Comparison of ENCODE assay signal across 11 mouse cellular contexts in genomic region chr17:31870446-31870845, GRCm38 (mm10). TPM values are rescaled to one million over a fixed set of nuclear protein-coding genes. Genes with fewer than 3 reads are reported as not detected.
DNase-seq lines count a peak whose midpoint lies in the region; ATAC-seq and TF ChIP-seq lines count a peak whose summit lies in the region.
"Had no signal": no experiment of that assay in that cellular context is flagged by ENCODE, and none has a peak within 500 bp of the region (broad histone marks: within the 10 kb centered on the region; RNA-seq: fewer than 3 reads in every experiment).

No protein-coding gene starts in this region.

- no peak overlapping the region for H3K4me2 ChIP-seq in hindbrain, embryonic 14.5 days (replicated peaks)
- peak overlapping the region; percentile 47 for H3K4me2 ChIP-seq in liver, embryonic 12.5 days
- H3K4me2 ChIP-seq: hindbrain, embryonic 15.5 days; neural tube, embryonic 13.5 days had no signal

- no peak for DNase-seq in hindbrain, embryonic 10.5 days (ENCODE audit: low spot score)
- DNase-seq in hindbrain, embryonic 14.5 days (ENCODE audit: low spot score): no peak
- DNase-seq in 416B (ENCODE audit: low read depth): peak; percentile 22
- DNase-seq in c-Kit-positive CD71-positive TER-119-positive erythroid progenitor cells, embryonic 14.5 days (ENCODE audit: low spot score): no peak
- DNase-seq in cerebellum, adult 2 months: no peak
- no peak for DNase-seq in layer of hippocampus, adult 9-10 months (ENCODE audit: low spot score)

- no peak overlapping the region for H3K4me3 ChIP-seq in hindbrain, embryonic 10.5 days
- H3K4me3 ChIP-seq in hindbrain, embryonic 14.5 days (replicated peaks; ENCODE audit: low read length): no peak overlapping the region
- H3K4me3 ChIP-seq in bone marrow, adult 2 months (replicated peaks; ENCODE audit: control insufficient read depth, low read depth, low read length): peak overlapping the region; percentile 9
- no peak overlapping the region for H3K4me3 ChIP-seq in liver, embryonic 12.5 days
- no peak overlapping the region for H3K4me3 ChIP-seq in cerebellum, adult 2 months (replicated peaks; ENCODE audit: insufficient read depth, low read depth, low read length)
- H3K4me3 ChIP-seq: erythroblast, embryonic 14.5 days; hindbrain, embryonic 15.5 days; neural tube, embryonic 13.5 days had no signal

- no peak for TF ChIP-seq POLR2A in bone marrow, adult 2 months (IDR thresholded peaks at IDR 0.05; ENCODE audit: borderline replicate concordance, control insufficient read depth, low read depth, low read length)
- TF ChIP-seq POLR2A in cerebellum, adult 2 months (IDR thresholded peaks at IDR 0.05; ENCODE audit: borderline replicate concordance, insufficient read depth, low read length): no peak

- H3K27ac ChIP-seq in hindbrain, embryonic 10.5 days: 0 out of 2 replicates have a peak overlapping the region, but pooled peaks have one; percentile 29
- no peak overlapping the region for H3K27ac ChIP-seq in hindbrain, embryonic 14.5 days
- peak overlapping the region; percentile 64 for H3K27ac ChIP-seq in bone marrow, adult 2 months (ENCODE audit: control insufficient read depth, insufficient read depth, low read depth, low read length, poor library complexity)
- H3K27ac ChIP-seq in liver, embryonic 12.5 days: 0 out of 2 replicates have a peak overlapping the region, but pooled peaks have one; percentile 25
- H3K27ac ChIP-seq in cerebellum, adult 2 months (ENCODE audit: insufficient read depth, low read length): no peak overlapping the region
- H3K27ac ChIP-seq: hindbrain, embryonic 15.5 days; neural tube, embryonic 13.5 days had no signal

- peaks cover 45% of the 10 kb centered on the region for H3K4me1 ChIP-seq in hindbrain, embryonic 10.5 days (replicated peaks)
- no peaks in the 10 kb centered on the region; the same call in 1 of the 2 replicates for H3K4me1 ChIP-seq in hindbrain, embryonic 14.5 days (replicated peaks; ENCODE audit: control insufficient read depth, insufficient read depth, low read length)
- peaks cover 10% of the 10 kb centered on the region for H3K4me1 ChIP-seq in bone marrow, adult 2 months (ENCODE audit: control insufficient read depth, insufficient read depth, low read length)
- peaks cover 41% of the 10 kb centered on the region for H3K4me1 ChIP-seq in liver, embryonic 12.5 days
- no peaks in the 10 kb centered on the region for H3K4me1 ChIP-seq in cerebellum, adult 2 months (ENCODE audit: control insufficient read depth, insufficient read depth, low read length)
- H3K4me1 ChIP-seq: hindbrain, embryonic 15.5 days had no signal

- WGBS in hindbrain, embryonic 10.5 days: 80% methylated on average over 9 of the region's 9 CpGs
- 80% methylated on average over 9 of the region's 9 CpGs for WGBS in hindbrain, embryonic 14.5 days
- 46% methylated on average over 9 of the region's 9 CpGs for WGBS in bone marrow, adult 2 months
- 55% methylated on average over 9 of the region's 9 CpGs for WGBS in liver, embryonic 12.5 days (ENCODE audit: insufficient replicate concordance)
- 81% methylated on average over 9 of the region's 9 CpGs for WGBS in cerebellum, adult 2 months

- H3K36me3 ChIP-seq in hindbrain, embryonic 10.5 days: no peaks in the 10 kb centered on the region
- no peaks in the 10 kb centered on the region for H3K36me3 ChIP-seq in hindbrain, embryonic 14.5 days (replicated peaks; ENCODE audit: control insufficient read depth, insufficient read depth)
- no peaks in the 10 kb centered on the region for H3K36me3 ChIP-seq in liver, embryonic 12.5 days
- H3K36me3 ChIP-seq: hindbrain, embryonic 15.5 days; neural tube, embryonic 13.5 days had no signal

- no peaks in the 10 kb centered on the region for H3K9me3 ChIP-seq in hindbrain, embryonic 10.5 days
- H3K9me3 ChIP-seq in hindbrain, embryonic 14.5 days (ENCODE audit: control insufficient read depth, low read length): no peaks in the 10 kb centered on the region
- H3K9me3 ChIP-seq in liver, embryonic 12.5 days (replicated peaks): no peaks in the 10 kb centered on the region
- H3K9me3 ChIP-seq: hindbrain, embryonic 15.5 days; neural tube, embryonic 13.5 days had no signal

- ATAC-seq in hindbrain, embryonic 14.5 days (ENCODE audit: low FRiP score): no peak
- ATAC-seq in liver, embryonic 12.5 days: no peak

- no peak for TF ChIP-seq CTCF in bone marrow, adult 2 months (IDR thresholded peaks at IDR 0.05; ENCODE audit: control insufficient read depth, insufficient read depth, low read length)
- no peak for TF ChIP-seq CTCF in cerebellum, adult 2 months (IDR thresholded peaks at IDR 0.05; ENCODE audit: borderline replicate concordance, insufficient read depth, low read depth, low read length)

- no peaks in the 10 kb centered on the region for H3K27me3 ChIP-seq in hindbrain, embryonic 10.5 days (ENCODE audit: insufficient read depth, poor library complexity, severe bottlenecking)
- H3K27me3 ChIP-seq in hindbrain, embryonic 14.5 days (ENCODE audit: control insufficient read depth, insufficient read depth, low read length): no peaks in the 10 kb centered on the region
- no peaks in the 10 kb centered on the region for H3K27me3 ChIP-seq in liver, embryonic 12.5 days (replicated peaks)
- H3K27me3 ChIP-seq in cerebellum, adult 2 months (ENCODE audit: control insufficient read depth, insufficient read depth, low read length): no peaks in the 10 kb centered on the region; the same call in 1 of the 2 replicates
- H3K27me3 ChIP-seq: hindbrain, embryonic 15.5 days; neural tube, embryonic 13.5 days had no signal

- H3K9ac ChIP-seq in hindbrain, embryonic 14.5 days: no peak overlapping the region
- peak overlapping the region; percentile 40; the same call in 1 of the 2 replicates for H3K9ac ChIP-seq in liver, embryonic 12.5 days
- H3K9ac ChIP-seq: hindbrain, embryonic 15.5 days; neural tube, embryonic 13.5 days had no signal

RNA-seq across cellular contexts. Expression of gene Sik1, which starts 14.8 kb away (rescaled TPM):
- polyA plus RNA-seq in hindbrain, embryonic 10.5 days (2016; fragmentation: Nextera tagmentation; extraction: Ambion mirVana): 14.0 and 14.3 TPM in 2 replicates
- polyA plus RNA-seq in hindbrain, embryonic 14.5 days (2014; fragmentation: Nextera tagmentation; extraction: Ambion mirVana): 17.0 and 20.5 TPM in 2 replicates
- 24.1 and 42.9 TPM in 2 replicates for polyA plus RNA-seq in bone marrow, adult 2 months (2011; ENCODE audit: insufficient read depth, insufficient read length, low replicate concordance, missing spikeins)
- polyA plus RNA-seq in liver, embryonic 12.5 days (2016; fragmentation: Nextera tagmentation; extraction: Ambion mirVana): 5.9 and 7.0 TPM in 2 replicates
- 5.0 and 5.2 TPM in 2 replicates for polyA plus RNA-seq in cerebellum, adult 2 months (2012; rRNA removed)

Comparison
In these comparisons a context has a peak if more than half of its experiments do, and no peak if none do; other contexts are left out.
1. H3K27ac ChIP-seq: peak in hindbrain, embryonic 10.5 days (single experiment), bone marrow, adult 2 months (single experiment) and liver, embryonic 12.5 days (single experiment); none in hindbrain, embryonic 14.5 days (single experiment) and cerebellum, adult 2 months (single experiment).